ENCODE assay signal across 33 mouse cellular contexts in genomic region chr10:42297109-42297508, GRCm38 (mm10). TPM values are rescaled to one million over a fixed set of nuclear protein-coding genes. Genes with fewer than 3 reads are reported as not detected.
A peak's percentile ranks its signal among the peaks of the same experiment; 100 is the strongest.
DNase-seq lines count a peak whose midpoint lies in the region; ATAC-seq and TF ChIP-seq lines count a peak whose summit lies in the region.
"Had no signal": no experiment of that assay in that cellular context is flagged by ENCODE, and none has a peak within 500 bp of the region (broad histone marks: within the 10 kb centered on the region; RNA-seq: fewer than 3 reads in every experiment).

No protein-coding gene starts in this region.

- no peak for ATAC-seq in forebrain, postnatal 0 days
- no peak for ATAC-seq in forebrain, embryonic 14.5 days
- no peak for ATAC-seq in intestine, postnatal 0 days
- no peak for ATAC-seq in intestine, embryonic 16.5 days
- 0 out of 2 replicates have a peak, but pooled peaks have one; percentile 8 for ATAC-seq in liver, embryonic 11.5 days (replicated peaks; ENCODE audit: low FRiP score)
- no peak for ATAC-seq in liver, embryonic 12.5 days
- ATAC-seq: forebrain, embryonic 13.5 days; inflammation-experienced regulatory T-cells, adult 6 months; midbrain, embryonic 13.5 days; Patski had no signal

- no peaks in the 10 kb centered on the region for H3K27me3 ChIP-seq in forebrain, postnatal 0 days (ENCODE audit: insufficient read depth, low read length)
- no peaks in the 10 kb centered on the region for H3K27me3 ChIP-seq in forebrain, embryonic 14.5 days (replicated peaks; ENCODE audit: control insufficient read depth, insufficient read depth, low read length)
- no peaks in the 10 kb centered on the region for H3K27me3 ChIP-seq in intestine, postnatal 0 days (replicated peaks; ENCODE audit: control insufficient read depth, insufficient read depth, low read length)
- H3K27me3 ChIP-seq in intestine, embryonic 16.5 days (replicated peaks; ENCODE audit: control insufficient read depth, insufficient read depth, low read length) = no peaks in the 10 kb centered on the region
- no peaks in the 10 kb centered on the region for H3K27me3 ChIP-seq in liver, embryonic 11.5 days (replicated peaks; ENCODE audit: control insufficient read depth, insufficient read depth, low read length)
- H3K27me3 ChIP-seq in liver, embryonic 12.5 days (replicated peaks) = 0 out of 2 replicates have a peak, but pooled peaks cover 4% of the 10 kb centered on the region
- peaks cover 6% of the 10 kb centered on the region for H3K27me3 ChIP-seq in E14TG2a.4 (ENCODE audit: insufficient read depth, low read length)
- H3K27me3 ChIP-seq: CH12.LX; forebrain, embryonic 13.5 days; heart, embryonic 15.5 days; midbrain, embryonic 13.5 days; neural tube, embryonic 15.5 days; Patski; stomach, embryonic 15.5 days had no signal

- no peak overlapping the region for H3K27ac ChIP-seq in forebrain, postnatal 0 days (ENCODE audit: low read depth, low read length)
- H3K27ac ChIP-seq in forebrain, embryonic 14.5 days (ENCODE audit: low read depth, low read length) = no peak overlapping the region
- no peak overlapping the region for H3K27ac ChIP-seq in intestine, postnatal 0 days (ENCODE audit: low read depth, low read length)
- H3K27ac ChIP-seq in intestine, embryonic 16.5 days (ENCODE audit: low read length) = no peak overlapping the region
- H3K27ac ChIP-seq in liver, embryonic 11.5 days (ENCODE audit: low read depth, low read length) = 0 out of 2 replicates have a peak overlapping the region, but pooled peaks have one; percentile 19
- H3K27ac ChIP-seq in liver, embryonic 12.5 days = no peak overlapping the region
- H3K27ac ChIP-seq: forebrain, embryonic 13.5 days; heart, embryonic 10.5 days; heart, embryonic 15.5 days; hindbrain, embryonic 13.5 days; midbrain, embryonic 13.5 days; neural tube, embryonic 15.5 days; stomach, embryonic 15.5 days had no signal

- 84% methylated on average over 2 of the region's 2 CpGs for WGBS in forebrain, postnatal 0 days
- 89% methylated on average over 2 of the region's 2 CpGs for WGBS in forebrain, embryonic 14.5 days
- 76% methylated on average over 2 of the region's 2 CpGs for WGBS in intestine, postnatal 0 days
- WGBS in intestine, embryonic 16.5 days = 84% methylated on average over 2 of the region's 2 CpGs
- WGBS in liver, embryonic 11.5 days = 73% methylated on average over 2 of the region's 2 CpGs
- 72% methylated on average over 2 of the region's 2 CpGs for WGBS in liver, embryonic 12.5 days (ENCODE audit: insufficient replicate concordance)

- no peaks in the 10 kb centered on the region for H3K36me3 ChIP-seq in forebrain, postnatal 0 days (ENCODE audit: insufficient read depth)
- H3K36me3 ChIP-seq in forebrain, embryonic 14.5 days (ENCODE audit: control insufficient read depth, insufficient read depth, low read length) = no peaks in the 10 kb centered on the region
- H3K36me3 ChIP-seq in intestine, postnatal 0 days (ENCODE audit: control insufficient read depth, insufficient read depth) = no peaks in the 10 kb centered on the region
- H3K36me3 ChIP-seq in intestine, embryonic 16.5 days (ENCODE audit: control insufficient read depth, insufficient read depth, low read length) = no peaks in the 10 kb centered on the region
- no peaks in the 10 kb centered on the region for H3K36me3 ChIP-seq in liver, embryonic 11.5 days (ENCODE audit: control insufficient read depth, insufficient read depth, low read length)
- H3K36me3 ChIP-seq in liver, embryonic 12.5 days = no peaks in the 10 kb centered on the region
- H3K36me3 ChIP-seq in E14TG2a.4 (ENCODE audit: insufficient read depth, low read length) = no peaks in the 10 kb centered on the region
- H3K36me3 ChIP-seq: G1E; heart, embryonic 10.5 days; heart, embryonic 15.5 days; hindbrain, embryonic 13.5 days; midbrain, embryonic 13.5 days; neural tube, embryonic 15.5 days; stomach, embryonic 15.5 days had no signal

- peak; percentile 38 for TF ChIP-seq CTCF in forebrain, postnatal 0 days (IDR thresholded peaks at IDR 0.05; ENCODE audit: low read depth)
- peak; percentile 47 for TF ChIP-seq CTCF in intestine, postnatal 0 days (IDR thresholded peaks at IDR 0.05; ENCODE audit: low read depth)
- peak; percentile 27 for TF ChIP-seq CTCF in E14TG2a.4 (conservative IDR thresholded peaks at IDR 0.05; ENCODE audit: low read length)

- H3K4me1 ChIP-seq in forebrain, postnatal 0 days (ENCODE audit: insufficient read depth) = no peaks in the 10 kb centered on the region
- no peaks in the 10 kb centered on the region for H3K4me1 ChIP-seq in forebrain, embryonic 14.5 days (ENCODE audit: control insufficient read depth, insufficient read depth, low read length)
- H3K4me1 ChIP-seq in intestine, postnatal 0 days (replicated peaks; ENCODE audit: control insufficient read depth, insufficient read depth, low read length) = no peaks in the 10 kb centered on the region
- H3K4me1 ChIP-seq in intestine, embryonic 16.5 days (ENCODE audit: control insufficient read depth, insufficient read depth, low read length) = no peaks in the 10 kb centered on the region
- peaks cover 3% of the 10 kb centered on the region; the same call in 1 of the 2 replicates for H3K4me1 ChIP-seq in liver, embryonic 11.5 days (replicated peaks; ENCODE audit: control insufficient read depth, insufficient read depth, low read length)
- H3K4me1 ChIP-seq in liver, embryonic 12.5 days = peaks cover 33% of the 10 kb centered on the region
- peaks cover 10% of the 10 kb centered on the region; the same call in 1 of the 2 replicates for H3K4me1 ChIP-seq in E14TG2a.4 (replicated peaks; ENCODE audit: low read depth, low read length)
- H3K4me1 ChIP-seq: forebrain, embryonic 13.5 days; hindbrain, embryonic 13.5 days; midbrain, embryonic 13.5 days; neural tube, embryonic 15.5 days; stomach, embryonic 15.5 days had no signal

- H3K4me2 ChIP-seq in forebrain, postnatal 0 days (ENCODE audit: low read depth) = no peak overlapping the region
- no peak overlapping the region for H3K4me2 ChIP-seq in forebrain, embryonic 14.5 days (ENCODE audit: low read length)
- H3K4me2 ChIP-seq in intestine, postnatal 0 days (replicated peaks; ENCODE audit: low read depth) = no peak overlapping the region
- H3K4me2 ChIP-seq in intestine, embryonic 16.5 days (ENCODE audit: low read depth, low read length) = no peak overlapping the region
- H3K4me2 ChIP-seq in liver, embryonic 11.5 days = no peak overlapping the region
- no peak overlapping the region for H3K4me2 ChIP-seq in liver, embryonic 12.5 days
- H3K4me2 ChIP-seq: forebrain, embryonic 13.5 days; heart, embryonic 15.5 days; hindbrain, embryonic 13.5 days; midbrain, embryonic 13.5 days; neural tube, embryonic 15.5 days; stomach, embryonic 15.5 days had no signal

- H3K4me3 ChIP-seq in forebrain, postnatal 0 days (ENCODE audit: low read depth, low read length) = no peak overlapping the region
- H3K4me3 ChIP-seq in forebrain, embryonic 14.5 days (ENCODE audit: low read depth, low read length) = no peak overlapping the region
- no peak overlapping the region for H3K4me3 ChIP-seq in intestine, postnatal 0 days (ENCODE audit: low read depth, low read length)
- no peak overlapping the region for H3K4me3 ChIP-seq in intestine, embryonic 16.5 days (ENCODE audit: low read length)
- no peak overlapping the region for H3K4me3 ChIP-seq in liver, embryonic 11.5 days (ENCODE audit: low read depth, low read length)
- H3K4me3 ChIP-seq in liver, embryonic 12.5 days = no peak overlapping the region
- no peak overlapping the region for H3K4me3 ChIP-seq in E14TG2a.4 (replicated peaks; ENCODE audit: low read length)
- H3K4me3 ChIP-seq: forebrain, embryonic 13.5 days; heart, embryonic 10.5 days; heart, embryonic 15.5 days; hindbrain, embryonic 13.5 days; megakaryocyte, embryonic 14.5 days; midbrain, embryonic 13.5 days; neural tube, embryonic 15.5 days; stomach, embryonic 15.5 days had no signal

- no peaks in the 10 kb centered on the region for H3K9me3 ChIP-seq in forebrain, postnatal 0 days (ENCODE audit: low read length)
- H3K9me3 ChIP-seq in forebrain, embryonic 14.5 days (replicated peaks; ENCODE audit: control insufficient read depth, low read length) = no peaks in the 10 kb centered on the region
- no peaks in the 10 kb centered on the region for H3K9me3 ChIP-seq in intestine, postnatal 0 days (ENCODE audit: control insufficient read depth)
- H3K9me3 ChIP-seq in intestine, embryonic 16.5 days (ENCODE audit: control insufficient read depth, low read length) = no peaks in the 10 kb centered on the region
- no peaks in the 10 kb centered on the region for H3K9me3 ChIP-seq in liver, embryonic 11.5 days (ENCODE audit: control insufficient read depth, low read length)
- no peaks in the 10 kb centered on the region for H3K9me3 ChIP-seq in liver, embryonic 12.5 days (replicated peaks)
- no peaks in the 10 kb centered on the region for H3K9me3 ChIP-seq in E14TG2a.4 (ENCODE audit: low read length)
- H3K9me3 ChIP-seq: G1E; heart, embryonic 10.5 days; megakaryocyte, embryonic 14.5 days; midbrain, embryonic 13.5 days; neural tube, embryonic 15.5 days; stomach, embryonic 15.5 days had no signal

- DNase-seq in forebrain, postnatal 0 days = no peak
- DNase-seq in forebrain, embryonic 14.5 days (ENCODE audit: low spot score) = no peak
- DNase-seq in liver, embryonic 11.5 days (ENCODE audit: low spot score) = no peak
- DNase-seq in ovary, postnatal 14 days (ENCODE audit: low spot score) = no peak
- DNase-seq: adrenal gland, postnatal 10 days; cerebellum, adult 11 months; cerebellum, adult 9-10 months; cerebellum, postnatal 36 days; gastrocnemius, postnatal 10 days; heart, postnatal 4 days; kidney, adult 8-10 months; kidney, postnatal 10 days; lung, adult 2 months; lung, postnatal 4 days; right cerebral cortex, postnatal 25 days; thymus, adult 18-20 months; thymus, postnatal 25 days had no signal

- H3K9ac ChIP-seq in forebrain, postnatal 0 days = no peak overlapping the region
- H3K9ac ChIP-seq in forebrain, embryonic 14.5 days (ENCODE audit: low read length) = no peak overlapping the region
- H3K9ac ChIP-seq in intestine, postnatal 0 days (ENCODE audit: low read depth, low read length) = no peak overlapping the region
- H3K9ac ChIP-seq in intestine, embryonic 16.5 days (ENCODE audit: low read depth, low read length) = no peak overlapping the region
- no peak overlapping the region for H3K9ac ChIP-seq in liver, embryonic 11.5 days (ENCODE audit: low read depth, low read length)
- no peak overlapping the region for H3K9ac ChIP-seq in liver, embryonic 12.5 days
- H3K9ac ChIP-seq: forebrain, embryonic 13.5 days; heart, embryonic 15.5 days; hindbrain, embryonic 13.5 days; midbrain, embryonic 13.5 days; neural tube, embryonic 15.5 days; stomach, embryonic 15.5 days had no signal

RNA-seq across cellular contexts. Expression of gene Foxo3, which starts 20.6 kb away (rescaled TPM):
- 24.2 and 29.1 TPM in 2 replicates for total RNA-seq in forebrain, postnatal 0 days (2014; rRNA removed)
- polyA plus RNA-seq in forebrain, postnatal 0 days (2015; fragmentation: Nextera tagmentation; extraction: Ambion mirVana) = 6.4 and 6.5 TPM in 2 replicates
- polyA plus RNA-seq in forebrain, embryonic 14.5 days (2014; fragmentation: Nextera tagmentation; extraction: Ambion mirVana) = 5.4 and 5.6 TPM in 2 replicates
- 9.3 and 9.8 TPM in 2 replicates for polyA plus RNA-seq in intestine, postnatal 0 days (2015; fragmentation: Nextera tagmentation; extraction: Ambion mirVana)
- 4.8 and 5.6 TPM in 2 replicates for polyA plus RNA-seq in intestine, embryonic 16.5 days (2015; fragmentation: Nextera tagmentation; extraction: Ambion mirVana)
- 11.7 and 12.3 TPM in 2 replicates for polyA plus RNA-seq in liver, embryonic 11.5 days (2014; fragmentation: Nextera tagmentation; extraction: Ambion mirVana)
- polyA plus RNA-seq in liver, embryonic 12.5 days (2016; fragmentation: Nextera tagmentation; extraction: Ambion mirVana) = 16.9 and 17.9 TPM in 2 replicates
